Mouse (Mus musculus): ENCODE measurements around the gene Fa2h. TPM values are rescaled to one million over a fixed set of nuclear protein-coding genes. Genes with fewer than 3 reads are reported as not detected.
"Not testable (repeated sequence)": the region's sequence is repeated elsewhere in the genome, so short reads cannot be mapped to it uniquely, and the experiment has no call there.

Gene Fa2h
- total RNA-seq, 1 experiment from 2014 or later: not detected

GRCm38 (mm10) chr8:111363489-111363888, 30.1 kb downstream of the Fa2h start:
- no peak for ATAC-seq (replicated peaks; ENCODE audit: insufficient number of reproducible peaks, low FRiP score, low TSS enrichment, poor library complexity, severe bottlenecking)

- ATAC-seq (replicated peaks; ENCODE audit: insufficient number of reproducible peaks, low FRiP score, low TSS enrichment, poor library complexity, severe bottlenecking): no peak
Measured at GRCm38 (mm10) chr8:111360579-111361209, 32.9 kb downstream of the Fa2h start.

DNA sequence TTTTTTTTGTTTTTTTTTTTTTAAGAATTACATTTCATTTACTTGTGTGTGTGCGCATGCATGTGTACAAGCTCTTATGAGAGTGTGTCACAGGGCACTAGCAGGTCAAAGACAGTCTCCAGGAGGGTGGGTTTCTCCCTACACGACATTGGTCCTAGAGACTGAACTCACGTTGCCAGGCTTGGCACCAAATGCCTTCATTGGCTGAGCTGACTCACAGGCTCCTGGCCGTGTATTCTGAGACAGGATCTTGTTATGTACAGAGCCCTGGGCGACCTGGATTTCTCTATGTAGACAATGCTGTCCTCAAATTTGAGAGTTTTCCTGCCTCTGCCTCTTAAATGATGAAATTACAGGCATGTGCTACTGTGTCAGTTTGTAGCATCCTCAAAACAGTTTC, 33.7 kb downstream of the Fa2h start:
- ATAC-seq (replicated peaks; ENCODE audit: insufficient number of reproducible peaks, low FRiP score, low TSS enrichment, poor library complexity, severe bottlenecking): no peak

DNA sequence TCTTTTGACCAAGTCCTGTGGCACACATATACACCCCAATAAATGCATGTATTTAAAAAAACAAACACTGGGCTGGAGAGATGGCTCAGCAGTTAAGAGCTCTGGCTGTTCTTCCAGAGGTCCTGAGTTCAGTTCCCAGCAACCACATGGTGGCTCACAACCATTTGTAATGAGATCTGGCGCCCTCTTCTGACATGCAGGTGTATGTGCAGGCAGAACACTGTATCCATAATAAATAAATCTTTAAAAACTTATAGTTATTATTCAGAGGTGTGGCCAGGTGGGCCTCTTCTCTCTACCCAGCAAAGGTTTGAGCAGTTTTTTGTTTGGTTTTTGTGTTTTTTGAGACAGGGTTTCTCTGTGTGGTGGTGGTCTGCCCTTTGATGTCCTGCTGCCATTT, 34.7 kb downstream of the Fa2h start:
- no peak for ATAC-seq (replicated peaks; ENCODE audit: insufficient number of reproducible peaks, low FRiP score, low TSS enrichment, poor library complexity, severe bottlenecking)

- ATAC-seq (replicated peaks; ENCODE audit: insufficient number of reproducible peaks, low FRiP score, low TSS enrichment, poor library complexity, severe bottlenecking): no peak
Measured at GRCm38 (mm10) chr8:111357433-111357832, 36.2 kb downstream of the Fa2h start.

DNA sequence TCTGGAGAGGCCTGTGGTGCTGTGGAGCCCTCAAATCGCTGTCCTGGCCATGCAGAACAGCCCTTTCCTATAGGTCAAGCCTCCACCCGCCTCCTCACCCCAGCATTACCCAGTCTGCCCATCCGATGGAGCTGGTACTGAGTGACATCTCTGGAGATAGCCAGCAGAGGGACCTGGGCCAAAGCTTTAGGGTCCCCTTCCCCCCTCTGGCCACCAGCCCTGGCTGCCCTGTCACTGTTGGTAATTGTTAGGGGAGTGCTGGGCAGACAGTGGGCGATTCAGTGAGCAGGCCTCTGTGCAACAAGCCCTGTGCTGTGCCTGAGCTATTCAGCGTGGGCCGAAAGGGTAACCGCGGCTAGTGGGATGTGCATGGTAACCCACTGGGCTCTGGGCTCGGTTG, 40.1 kb downstream of the Fa2h start:
- ATAC-seq (replicated peaks; ENCODE audit: insufficient number of reproducible peaks, low FRiP score, low TSS enrichment, poor library complexity, severe bottlenecking): no peak

GRCm38 (mm10) chr8:111352289-111352688, 41.3 kb downstream of the Fa2h start:
- no peak for ATAC-seq (replicated peaks; ENCODE audit: insufficient number of reproducible peaks, low FRiP score, low TSS enrichment, poor library complexity, severe bottlenecking)

GRCm38 (mm10) chr8:111350577-111350976, 43.0 kb downstream of the Fa2h start:
- no peak for ATAC-seq (replicated peaks; ENCODE audit: insufficient number of reproducible peaks, low FRiP score, low TSS enrichment, poor library complexity, severe bottlenecking)

DNA sequence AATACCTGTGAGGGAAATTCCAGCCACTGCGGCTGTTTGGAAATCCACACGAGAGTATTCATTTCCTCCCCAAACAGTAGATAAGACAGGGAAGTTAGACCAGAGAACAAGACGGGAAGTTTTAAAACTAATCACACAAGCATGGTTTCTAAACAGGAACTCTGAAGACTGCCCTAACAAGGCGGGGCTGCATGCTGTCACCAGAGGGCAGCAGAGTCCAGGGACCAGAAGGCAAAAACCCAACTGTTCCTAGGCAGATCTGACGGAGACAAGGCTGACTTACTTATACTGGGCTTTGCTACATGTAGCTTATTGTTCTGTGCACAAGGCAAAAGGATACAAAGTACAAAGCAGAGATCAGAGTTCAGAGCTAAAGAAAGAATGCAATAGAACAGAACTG, 50.4 kb downstream of the Fa2h start:
- peak; percentile 87 for ATAC-seq (replicated peaks; ENCODE audit: insufficient number of reproducible peaks, low FRiP score, low TSS enrichment, poor library complexity, severe bottlenecking)

GRCm38 (mm10) chr8:111340186-111340585, 53.4 kb downstream of the Fa2h start:
- ATAC-seq (replicated peaks; ENCODE audit: insufficient number of reproducible peaks, low FRiP score, low TSS enrichment, poor library complexity, severe bottlenecking): no peak

- peak; percentile 59; the same call in 1 of the 2 replicates for ATAC-seq (replicated peaks; ENCODE audit: insufficient number of reproducible peaks, low FRiP score, low TSS enrichment, poor library complexity, severe bottlenecking)
Measured at GRCm38 (mm10) chr8:111338370-111339208, 55.0 kb downstream of the Fa2h start.

GRCm38 (mm10) chr8:111337890-111338347, 55.7 kb downstream of the Fa2h start, which contains the start of gene Mlkl:
Gene Mlkl, minus strand, starts transcription at chr8:111338177.
- ATAC-seq (replicated peaks; ENCODE audit: insufficient number of reproducible peaks, low FRiP score, low TSS enrichment, poor library complexity, severe bottlenecking): peak; percentile 33; the same call in 1 of the 2 replicates

DNA sequence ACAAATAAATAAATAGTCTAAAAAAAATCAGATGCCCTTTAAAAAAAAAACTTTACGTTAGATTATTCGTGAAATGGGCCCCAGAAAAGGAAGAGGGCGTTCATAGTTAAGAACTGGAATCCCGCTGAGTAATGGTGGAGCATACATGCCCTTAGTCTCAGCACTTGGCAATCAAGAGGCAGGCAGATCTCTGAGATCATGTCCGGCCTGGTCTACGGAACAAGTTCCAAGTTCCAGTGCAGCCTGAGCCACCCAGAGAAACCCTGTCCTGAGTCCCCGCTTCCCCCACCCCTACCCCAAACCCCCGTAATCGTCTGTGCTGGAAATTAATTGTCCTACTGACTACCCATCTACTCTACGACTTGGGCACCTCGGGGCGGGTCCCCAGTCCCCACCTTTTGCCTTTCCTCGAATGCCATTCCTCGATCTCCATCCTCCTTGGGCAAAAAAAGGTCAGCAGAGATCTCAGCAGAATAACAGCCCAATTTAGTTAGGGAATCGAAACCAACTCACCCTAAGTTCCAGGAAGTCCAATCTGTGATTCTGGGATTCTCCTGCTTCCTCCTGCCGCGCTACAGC, 56.2 kb downstream of the Fa2h start:
- ATAC-seq (replicated peaks; ENCODE audit: insufficient number of reproducible peaks, low FRiP score, low TSS enrichment, poor library complexity, severe bottlenecking): 0 out of 2 replicates have a peak, but pooled peaks have one; percentile 33

DNA sequence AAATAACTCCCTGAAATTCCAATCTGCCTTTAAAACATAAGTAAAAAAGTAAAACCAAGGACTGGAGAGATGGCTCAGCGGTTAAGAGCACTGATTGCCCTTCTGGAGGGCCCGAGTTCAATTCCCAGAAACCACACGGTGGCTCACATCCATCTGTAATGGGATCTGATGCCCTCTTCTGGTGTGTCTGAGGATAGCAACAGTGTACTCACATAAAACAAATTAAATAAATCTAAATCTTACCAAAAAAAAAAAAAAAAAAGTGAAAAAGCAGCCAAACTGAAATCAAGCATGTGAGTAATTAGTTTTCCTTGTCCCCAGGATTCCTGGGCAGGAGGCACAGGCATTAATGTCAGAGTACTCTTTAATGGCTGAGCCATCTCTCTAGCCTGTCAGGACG, 56.9 kb downstream of the Fa2h start:
- no peak for ATAC-seq (replicated peaks; ENCODE audit: insufficient number of reproducible peaks, low FRiP score, low TSS enrichment, poor library complexity, severe bottlenecking)

GRCm38 (mm10) chr8:111325222-111325790, 68.3 kb downstream of the Fa2h start:
- ATAC-seq (replicated peaks; ENCODE audit: insufficient number of reproducible peaks, low FRiP score, low TSS enrichment, poor library complexity, severe bottlenecking): no peak

GRCm38 (mm10) chr8:111314729-111315128, 78.9 kb downstream of the Fa2h start:
- no peak for ATAC-seq (replicated peaks; ENCODE audit: insufficient number of reproducible peaks, low FRiP score, low TSS enrichment, poor library complexity, severe bottlenecking)

- ATAC-seq (replicated peaks; ENCODE audit: insufficient number of reproducible peaks, low FRiP score, low TSS enrichment, poor library complexity, severe bottlenecking): not testable (repeated sequence)
Measured at GRCm38 (mm10) chr8:111313961-111314360, 79.7 kb downstream of the Fa2h start.

GRCm38 (mm10) chr8:111312758-111313162, 80.9 kb downstream of the Fa2h start:
- no peak for ATAC-seq (replicated peaks; ENCODE audit: insufficient number of reproducible peaks, low FRiP score, low TSS enrichment, poor library complexity, severe bottlenecking)

DNA sequence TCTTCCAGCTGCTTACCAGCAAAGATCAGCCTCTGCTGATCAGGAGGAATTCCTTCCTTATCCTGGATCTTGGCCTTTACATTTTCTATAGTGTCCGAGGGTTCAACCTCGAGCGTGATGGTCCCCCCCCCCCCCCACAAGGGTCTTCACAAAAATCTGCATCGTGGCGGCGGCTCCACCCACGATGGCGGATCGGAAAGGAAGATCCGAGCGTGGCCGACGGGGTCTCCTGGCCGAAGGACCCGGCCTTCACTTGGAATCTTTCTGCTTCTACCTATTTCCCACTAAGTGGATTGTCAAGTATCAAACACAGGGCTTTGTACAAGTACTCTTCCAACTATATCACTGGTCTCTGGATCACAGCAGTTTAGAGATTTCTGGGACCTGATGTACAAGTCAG, 83.6 kb downstream of the Fa2h start:
- not testable (repeated sequence) for ATAC-seq (replicated peaks; ENCODE audit: insufficient number of reproducible peaks, low FRiP score, low TSS enrichment, poor library complexity, severe bottlenecking)

Measured in monocyte, adult 5-6 weeks (primary cell).